Mouse (Mus musculus) heart, postnatal 0 days (tissue): ENCODE data around the gene Gabbr2.

Experiments used
- CTCF ChIP-seq: IDR thresholded peaks from 2 replicates; pipeline ENCODE4 v1.5.1; 2016; ENCODE audit warnings: antibody characterized with exemption, control low read depth, low read depth
- EP300 ChIP-seq: IDR thresholded peaks from 2 replicates; pipeline ENCODE4 v1.6.1; 2016; ENCODE audit warnings: antibody characterized with exemption, low read depth

GRCm38 (mm10) chr4:46916786-46917185 lies 74.9 kb downstream of the Gabbr2 start:
- TF ChIP-seq CTCF (no peak), EP300 (no peak)
